Mouse (Mus musculus) cerebellum, postnatal 14 days (tissue): ENCODE data around the gene Lrrc8c.

Source experiments
- DNase-seq, 2 experiments: peaks; one replicate each; pipeline ENCODE4 v3.0.0; 2021; ENCODE audit warnings: mixed read lengths in 2 of 2

Gene Lrrc8c

GRCm38 (mm10) chr5:105519096-105519975 lies at the start of gene Lrrc8c:
Gene Lrrc8c (plus strand): TSS chr5:105519388.
- DNase-seq: peak; percentile 69 to 79

- peak in 1 of 2 experiments; percentile 25 for DNase-seq
Measured at GRCm38 (mm10) chr5:105472983-105473705, 46.0 kb upstream of the Lrrc8c start.

- no peak for DNase-seq
Measured at GRCm38 (mm10) chr5:105477527-105477926, 41.7 kb upstream of the Lrrc8c start.

- no peak for DNase-seq
Measured at GRCm38 (mm10) chr5:105479673-105480072, 39.5 kb upstream of the Lrrc8c start.

GRCm38 (mm10) chr5:105480561-105480960 lies 38.6 kb upstream of the Lrrc8c start:
- no peak for DNase-seq

GRCm38 (mm10) chr5:105483632-105484031 lies 35.6 kb upstream of the Lrrc8c start:
- DNase-seq: no peak

- peak; percentile 38 to 68 for DNase-seq
Measured at GRCm38 (mm10) chr5:105484247-105484646, 34.9 kb upstream of the Lrrc8c start.

GRCm38 (mm10) chr5:105484891-105485290 lies 34.3 kb upstream of the Lrrc8c start:
- peak; percentile 54 to 66 for DNase-seq

- DNase-seq: peak; percentile 18 to 50
Measured at GRCm38 (mm10) chr5:105490211-105490610, 29.0 kb upstream of the Lrrc8c start.

GRCm38 (mm10) chr5:105491389-105491788 lies 27.8 kb upstream of the Lrrc8c start:
- peak; percentile 61 to 62 for DNase-seq

- peak; percentile 78 to 86 for DNase-seq
Measured at GRCm38 (mm10) chr5:105492367-105493246, 26.6 kb upstream of the Lrrc8c start.

GRCm38 (mm10) chr5:105493377-105493776 lies 25.8 kb upstream of the Lrrc8c start:
- DNase-seq: no peak

GRCm38 (mm10) chr5:105494246-105494917 lies 24.8 kb upstream of the Lrrc8c start:
- no peak for DNase-seq

- DNase-seq: peak; percentile 34 to 56
Measured at GRCm38 (mm10) chr5:105494918-105495901, 24.0 kb upstream of the Lrrc8c start.

GRCm38 (mm10) chr5:105496133-105496532 lies 23.1 kb upstream of the Lrrc8c start:
- DNase-seq: no peak

GRCm38 (mm10) chr5:105496586-105496985 lies 22.6 kb upstream of the Lrrc8c start:
- no peak for DNase-seq

- no peak for DNase-seq
Measured at GRCm38 (mm10) chr5:105498429-105499000, 20.7 kb upstream of the Lrrc8c start.

- no peak for DNase-seq
Measured at GRCm38 (mm10) chr5:105499396-105499795, 19.8 kb upstream of the Lrrc8c start.

- no peak for DNase-seq
Measured at GRCm38 (mm10) chr5:105500132-105501121, 18.8 kb upstream of the Lrrc8c start.
